ENCODE assay signal across 8 mouse cellular contexts in the genomic region with DNA sequence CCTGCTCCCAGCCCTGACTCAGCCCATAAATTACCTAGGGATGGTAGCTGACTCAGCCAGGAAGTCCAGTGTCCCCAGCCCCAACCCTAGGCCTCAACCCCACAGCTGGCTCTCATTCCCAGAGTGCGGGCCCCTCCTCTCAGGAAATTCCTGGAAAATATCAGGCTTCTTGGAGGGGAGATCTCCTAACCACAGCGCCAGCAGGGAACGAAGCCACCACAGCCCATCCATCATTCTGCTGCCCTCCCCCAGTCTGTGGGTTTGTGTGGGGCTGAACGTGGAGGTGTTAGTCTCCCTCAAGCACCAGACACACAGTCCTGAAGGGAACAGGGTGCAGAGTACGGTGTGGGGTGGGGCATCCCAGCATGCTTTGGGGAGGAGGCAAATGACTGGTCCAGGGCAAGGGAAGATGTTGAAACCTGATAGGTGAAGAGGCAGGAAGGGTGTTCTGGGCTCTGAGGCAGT.
A peak's percentile ranks its signal among the peaks of the same experiment; 100 is the strongest.
DNase-seq lines count a peak whose midpoint lies in the region; ATAC-seq and TF ChIP-seq lines count a peak whose summit lies in the region.

No protein-coding gene starts in this region.

- H3K27ac ChIP-seq in heart, postnatal 0 days (ENCODE audit: low read depth) = peak overlapping the region; percentile 44
- H3K27ac ChIP-seq in limb, embryonic 13.5 days = peak overlapping the region; percentile 80
- H3K27ac ChIP-seq in small intestine, adult 2 months (ENCODE audit: insufficient read depth, low read depth, low read length) = peak overlapping the region; percentile 44; the same call in 1 of the 2 replicates

- TF ChIP-seq EP300 in heart, postnatal 0 days (IDR thresholded peaks at IDR 0.05; ENCODE audit: low read depth) = no peak

- H3K9ac ChIP-seq in heart, postnatal 0 days (replicated peaks; ENCODE audit: low read depth, low read length) = no peak overlapping the region
- no peak overlapping the region for H3K9ac ChIP-seq in limb, embryonic 13.5 days

- H3K36me3 ChIP-seq in heart, postnatal 0 days (replicated peaks; ENCODE audit: control insufficient read depth, insufficient read depth, low read length) = no peaks in the 10 kb centered on the region
- H3K36me3 ChIP-seq in limb, embryonic 13.5 days = no peaks in the 10 kb centered on the region
- H3K36me3 ChIP-seq in small intestine, adult 2 months (ENCODE audit: control insufficient read depth, insufficient read depth, low read length) = no peaks in the 10 kb centered on the region

- no peak for TF ChIP-seq POLR2A in small intestine, adult 2 months (IDR thresholded peaks at IDR 0.05; ENCODE audit: low read depth, low read length)

- WGBS in heart, postnatal 0 days = 45% methylated on average over 5 of the region's 5 CpGs
- WGBS in limb, embryonic 13.5 days = 4% methylated on average over 5 of the region's 5 CpGs
- WGBS in small intestine, adult 2 months = 29% methylated on average over 5 of the region's 5 CpGs

- no peak overlapping the region for H3K4me3 ChIP-seq in heart, postnatal 0 days (ENCODE audit: low read depth, low read length)
- no peak overlapping the region for H3K4me3 ChIP-seq in limb, embryonic 13.5 days
- H3K4me3 ChIP-seq in small intestine, adult 2 months (ENCODE audit: low read depth, low read length) = no peak overlapping the region

- ATAC-seq in heart, postnatal 0 days (ENCODE audit: insufficient read depth, low read depth) = peak; percentile 59
- ATAC-seq in limb, embryonic 13.5 days (ENCODE audit: low FRiP score, low read depth) = peak; percentile 84

- H3K9me3 ChIP-seq in heart, postnatal 0 days (replicated peaks; ENCODE audit: control insufficient read depth, low read length) = no peaks in the 10 kb centered on the region
- peaks cover 11% of the 10 kb centered on the region for H3K9me3 ChIP-seq in limb, embryonic 13.5 days

- peaks cover 10% of the 10 kb centered on the region for H3K4me1 ChIP-seq in heart, postnatal 0 days (ENCODE audit: control insufficient read depth, insufficient read depth)
- H3K4me1 ChIP-seq in limb, embryonic 13.5 days = peaks cover 37% of the 10 kb centered on the region
- peaks cover 10% of the 10 kb centered on the region; the same call in 1 of the 2 replicates for H3K4me1 ChIP-seq in small intestine, adult 2 months (ENCODE audit: control insufficient read depth, insufficient read depth, insufficient read length, low read length)

- H3K4me2 ChIP-seq in heart, postnatal 0 days (ENCODE audit: low read depth, low read length) = no peak overlapping the region
- H3K4me2 ChIP-seq in limb, embryonic 13.5 days (replicated peaks) = peak overlapping the region; percentile 1; the same call in 1 of the 2 replicates

- no peak for TF ChIP-seq CTCF in heart, postnatal 0 days (IDR thresholded peaks at IDR 0.05; ENCODE audit: low read depth)
- TF ChIP-seq CTCF in small intestine, adult 2 months (IDR thresholded peaks at IDR 0.05; ENCODE audit: extremely low read depth, insufficient read length, insufficient replicate concordance, low read depth, low read length) = no peak

- DNase-seq in ovary, adult 18-20 months (ENCODE audit: low spot score) = peak; percentile 62
- DNase-seq in ovary, postnatal 10 days (ENCODE audit: low spot score) = no peak
- DNase-seq in heart, postnatal 0 days (ENCODE audit: low spot score) = peak; percentile 36
- no peak for DNase-seq in thymus, postnatal 10 days (ENCODE audit: low spot score in 2 of 2)
- DNase-seq in spleen, adult 18-20 months = no peak
- no peak for DNase-seq in urinary bladder, postnatal 25 days (ENCODE audit: low spot score)

- H3K27me3 ChIP-seq in heart, postnatal 0 days (ENCODE audit: control insufficient read depth, insufficient read depth, low read length) = no peaks in the 10 kb centered on the region
- no peaks in the 10 kb centered on the region for H3K27me3 ChIP-seq in limb, embryonic 13.5 days
- no peaks in the 10 kb centered on the region for H3K27me3 ChIP-seq in small intestine, adult 2 months (ENCODE audit: control insufficient read depth, insufficient read depth, low read length)

Comparison
In these comparisons a context has a peak if more than half of its experiments do, and no peak if none do; other contexts are left out.
1. DNase-seq: peak in ovary, adult 18-20 months (single experiment) and heart, postnatal 0 days (single experiment); none in ovary, postnatal 10 days (single experiment), thymus, postnatal 10 days (0 of 2), spleen, adult 18-20 months (0 of 2) and urinary bladder, postnatal 25 days (single experiment).
2. Peak in every context shown above with its lines, with median percentiles within 50 percentile points of each other: H3K27ac ChIP-seq.